Mouse (Mus musculus) midbrain, embryonic 14.5 days (tissue): ENCODE data around the gene Kif19a. TPM values are rescaled to one million over a fixed set of nuclear protein-coding genes. Genes with fewer than 3 reads are reported as not detected.
A peak's percentile ranks its signal among the peaks of the same experiment; 100 is the strongest.

ENCODE experiments used
- ATAC-seq: fragments of 200-750 bp; cut with Nextera tagmentation; 2 replicates; pipeline ENCODE4 v1.8.0; 2017; ENCODE audit warnings: moderate number of reproducible peaks, moderate library complexity; ENCODE audit not compliant: low FRiP score, low TSS enrichment
- DNase-seq: peaks from one replicate; pipeline ENCODE4 v3.0.0-alpha.2; 2015
- H3K27ac ChIP-seq: fragments of 300-500 bp; sonication (generic); replicated peaks from 2 replicates; pipeline ENCODE4 v1.5.1; 2014; ENCODE audit warnings: mild to moderate bottlenecking, low read depth, low read length, moderate library complexity
- H3K27me3 ChIP-seq: fragments of 300-500 bp; sonication (generic); 2 replicates; pipeline ENCODE4 v1.6.1; 2014; ENCODE audit warnings: low read length, control low read depth, mixed read lengths; ENCODE audit not compliant: control insufficient read depth, insufficient read depth
- H3K36me3 ChIP-seq: fragments of 300-500 bp; sonication (generic); 2 replicates; pipeline ENCODE4 v1.6.1; 2014; ENCODE audit warnings: low read length, control low read depth; ENCODE audit not compliant: control insufficient read depth, insufficient read depth
- H3K4me1 ChIP-seq: fragments of 300-500 bp; sonication (generic); 2 replicates; pipeline ENCODE4 v1.6.1; 2014; ENCODE audit warnings: mild to moderate bottlenecking, antibody characterized with exemption, low read length, control low read depth; ENCODE audit not compliant: control insufficient read depth, insufficient read depth
- H3K4me2 ChIP-seq: fragments of 300-500 bp; sonication (generic); 2 replicates; pipeline ENCODE4 v1.6.1; 2014; ENCODE audit warnings: mild to moderate bottlenecking, low read length, moderate library complexity
- H3K4me3 ChIP-seq: fragments of 300-500 bp; sonication (generic); replicated peaks from 2 replicates; pipeline ENCODE4 v1.5.1; 2014; ENCODE audit warnings: low read depth, low read length
- H3K9ac ChIP-seq: fragments of 300-500 bp; sonication (generic); replicated peaks from 2 replicates; pipeline ENCODE4 v1.6.1; 2014; ENCODE audit warnings: mild to moderate bottlenecking, low read length, moderate library complexity
- H3K9me3 ChIP-seq: fragments of 300-500 bp; sonication (generic); 2 replicates; pipeline ENCODE4 v1.6.1; 2016; ENCODE audit warnings: low read length, control low read depth, mixed read lengths; ENCODE audit not compliant: control insufficient read depth
- WGBS: fragments of 180-500 bp; shearing (Covaris S2); extraction: QIAGEN DNeasy Blood & Tissue Kit; methylation state at CpG from one replicate; pipeline ENCODE4 v1.1.7; 2014; 5-methylcytosine and 5-hydroxymethylcytosine counted together
- polyA plus RNA-seq: library from polyadenylated mRNA; unstranded; fragments of >200 nt; fragmentation: Nextera tagmentation; extraction: Ambion mirVana; gene quantifications from 2 replicates; pipeline ENCODE4 v1.2.1, GENCODE M21; 2014

The Kif19a gene
- 0.88 and 0.96 TPM in 2 replicates for polyA plus RNA-seq

DNA sequence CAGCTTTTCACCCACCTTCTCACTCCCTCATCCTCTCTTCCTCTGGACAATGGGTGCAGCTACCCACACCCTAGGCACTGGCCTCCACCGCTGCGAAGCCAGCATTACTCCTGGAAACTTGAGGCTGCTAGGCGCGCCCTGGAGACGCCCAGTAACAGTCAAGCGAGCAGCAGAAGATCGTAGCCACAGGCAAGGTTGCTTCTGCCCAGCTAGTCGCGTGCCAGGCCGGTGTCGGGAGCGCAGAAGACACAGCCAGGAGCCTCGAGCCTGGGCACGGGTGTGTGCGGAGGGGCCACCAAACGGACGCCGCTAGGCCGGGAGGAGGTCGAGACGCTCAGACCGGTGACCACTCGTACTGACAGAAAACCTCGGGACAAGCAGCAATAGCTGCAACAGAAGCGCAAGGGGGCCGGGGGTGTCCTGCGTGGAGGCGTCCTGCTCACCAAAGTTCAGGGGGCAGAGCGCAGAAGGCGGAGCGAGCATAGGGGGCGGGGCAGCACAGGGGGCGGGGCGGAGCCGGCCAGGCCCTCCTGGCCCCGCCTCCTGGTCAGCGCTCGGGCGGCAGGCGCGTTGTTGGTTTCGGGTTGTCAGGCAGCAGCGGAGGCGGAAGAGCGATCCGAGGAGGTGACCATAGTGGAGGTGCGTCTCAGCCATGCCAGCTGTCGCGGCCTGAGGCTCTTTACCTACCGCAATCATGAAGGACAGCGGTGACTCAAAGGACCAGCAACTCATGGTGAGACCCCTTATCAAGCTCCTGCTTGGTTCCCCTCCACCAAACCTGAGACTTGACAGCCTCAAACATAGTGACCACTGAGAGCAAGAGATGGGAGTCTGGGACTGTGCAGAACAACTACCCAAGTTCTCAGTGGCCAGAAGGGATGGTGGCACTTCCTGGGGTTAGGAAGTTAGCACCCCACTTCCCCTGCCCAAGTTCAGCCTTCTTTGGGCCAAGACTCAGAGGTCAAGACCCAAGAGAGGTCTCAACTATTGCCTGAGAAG is at the start of gene Kif19a:
Kif19a (plus strand) TSS at position 569 of the 999 bp plus-strand sequence.
- Histone ChIP-seq H3K27me3 (peaks cover 7% of the 10 kb centered on the region; the same call in 1 of the 2 replicates), H3K4me1 (0 out of 2 replicates have a peak, but pooled peaks cover 3% of the 10 kb centered on the region), H3K4me2 (peak within 1 kb of the TSS; percentile 82), H3K4me3 (peak within 1 kb of the TSS; percentile 43), H3K9me3 (no peaks in the 10 kb centered on the region), H3K27ac (no peak within 1 kb of the TSS), H3K9ac (peak within 1 kb of the TSS; percentile 34; the same call in 1 of the 2 replicates), H3K36me3 (no peaks in the 10 kb centered on the region)
- peak; percentile 46; the same call in 1 of the 2 replicates for ATAC-seq
- WGBS, result 2% methylated on average over 50 of the region's 51 CpGs
- peak; percentile 73 for DNase-seq

DNA sequence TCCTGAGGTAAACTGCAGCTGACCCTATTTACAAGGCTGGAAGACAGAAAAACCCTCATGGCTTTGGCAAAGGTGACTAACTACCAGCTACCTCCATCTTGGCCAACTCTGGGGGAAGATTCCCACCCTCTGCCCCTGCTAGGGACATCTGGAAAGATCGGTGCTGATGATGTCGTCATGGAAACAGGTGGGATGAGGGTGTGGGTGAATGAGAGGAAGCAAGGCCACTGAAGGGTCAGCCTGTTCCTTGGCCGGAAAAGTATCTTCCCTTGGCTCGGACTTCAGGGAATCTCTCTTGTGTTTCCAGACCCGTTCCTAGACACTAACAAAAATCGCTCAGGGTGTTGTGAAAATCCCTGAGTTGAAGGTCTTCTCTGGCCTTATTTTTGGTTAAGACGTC is 49.7 kb upstream of the Kif19a start:
- Histone ChIP-seq H3K4me3 (no peak overlapping the region), H3K4me1 (no peaks in the 10 kb centered on the region), H3K9me3 (no peaks in the 10 kb centered on the region), H3K4me2 (no peak overlapping the region), H3K9ac (no peak overlapping the region), H3K27me3 (no peaks in the 10 kb centered on the region), H3K27ac (no peak overlapping the region), H3K36me3 (no peaks in the 10 kb centered on the region)
- DNase-seq, result no peak
- 79% methylated on average over 7 of the region's 7 CpGs for WGBS
- no peak for ATAC-seq

DNA sequence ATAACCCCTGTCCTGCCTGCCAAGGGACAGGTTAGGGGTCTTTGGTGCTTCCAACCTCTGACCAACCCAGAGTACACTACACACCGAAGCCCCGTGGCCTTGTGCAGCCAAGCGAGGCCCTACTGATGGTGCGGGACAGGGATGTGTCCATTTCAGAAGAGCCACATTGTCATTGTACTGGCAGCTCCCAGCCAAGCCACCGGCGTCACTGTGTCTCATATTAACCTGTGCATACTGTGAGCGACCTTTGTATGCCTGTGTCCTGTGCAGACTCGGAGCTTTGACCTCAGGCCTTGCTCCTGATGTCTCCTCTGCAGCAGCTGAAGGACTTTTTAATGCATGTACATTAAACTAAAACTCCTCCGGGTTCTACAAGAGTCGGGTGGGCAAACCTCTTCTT is 44.7 kb upstream of the Kif19a start:
- Histone ChIP-seq H3K4me3 (no peak overlapping the region), H3K4me2 (no peak overlapping the region), H3K9ac (no peak overlapping the region), H3K27me3 (no peaks in the 10 kb centered on the region), H3K4me1 (no peaks in the 10 kb centered on the region), H3K9me3 (no peaks in the 10 kb centered on the region), H3K36me3 (no peaks in the 10 kb centered on the region), H3K27ac (no peak overlapping the region)
- no peak for DNase-seq
- ATAC-seq, result no peak
- 87% methylated on average over 10 of the region's 10 CpGs for WGBS

DNA sequence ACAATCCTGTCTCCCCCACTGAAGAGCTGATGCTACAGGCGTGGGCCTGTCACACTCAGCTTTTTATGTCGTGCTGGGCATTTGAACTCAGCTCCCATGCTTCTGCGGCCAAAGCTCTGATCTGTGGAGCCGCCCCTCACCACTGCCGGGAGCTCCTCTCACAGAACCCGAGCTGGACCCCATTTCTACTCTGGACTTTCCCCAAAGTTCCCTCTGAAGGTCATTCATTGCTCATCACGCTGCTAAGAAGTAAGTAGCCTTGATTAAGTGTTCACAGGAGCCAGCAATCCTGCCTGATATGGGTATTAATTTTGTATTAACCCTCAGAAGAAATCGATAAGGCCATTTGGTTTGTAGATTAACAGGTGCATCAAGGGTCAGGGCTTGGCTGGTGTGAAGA is 42.8 kb upstream of the Kif19a start:
- Histone ChIP-seq H3K27ac (no peak overlapping the region), H3K9me3 (no peaks in the 10 kb centered on the region), H3K36me3 (no peaks in the 10 kb centered on the region), H3K27me3 (no peaks in the 10 kb centered on the region), H3K4me3 (no peak overlapping the region), H3K9ac (no peak overlapping the region), H3K4me1 (peaks cover 2% of the 10 kb centered on the region), H3K4me2 (no peak overlapping the region)
- 85% methylated on average over 8 of the region's 8 CpGs for WGBS
- no peak for DNase-seq
- ATAC-seq, result no peak

DNA sequence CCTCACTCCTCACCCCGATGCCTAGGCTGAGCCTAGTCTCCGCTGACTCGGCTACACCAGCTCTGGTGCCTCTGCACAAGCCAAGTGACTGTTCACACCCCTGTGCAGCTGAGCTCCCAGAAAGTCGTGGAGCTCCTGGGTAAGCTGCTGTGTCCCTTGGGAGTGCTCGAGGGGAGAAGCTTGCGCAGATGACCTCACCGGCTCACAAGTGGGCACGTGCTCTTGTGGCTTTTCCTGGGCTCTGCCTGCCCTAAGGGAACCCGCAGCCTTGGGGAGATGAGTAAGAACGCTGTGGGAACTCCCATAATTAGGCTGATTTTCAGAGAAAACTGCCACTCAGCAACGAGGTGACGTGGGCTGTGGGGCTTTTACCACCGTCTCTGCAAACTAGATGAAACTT is 42.2 kb upstream of the Kif19a start:
- Histone ChIP-seq H3K27ac (no peak overlapping the region), H3K9ac (no peak overlapping the region), H3K4me2 (no peak overlapping the region), H3K4me3 (no peak overlapping the region), H3K9me3 (no peaks in the 10 kb centered on the region), H3K27me3 (no peaks in the 10 kb centered on the region), H3K4me1 (peaks cover 6% of the 10 kb centered on the region), H3K36me3 (no peaks in the 10 kb centered on the region)
- ATAC-seq, result no peak
- no peak for DNase-seq
- 73% methylated on average over 13 of the region's 13 CpGs for WGBS

DNA sequence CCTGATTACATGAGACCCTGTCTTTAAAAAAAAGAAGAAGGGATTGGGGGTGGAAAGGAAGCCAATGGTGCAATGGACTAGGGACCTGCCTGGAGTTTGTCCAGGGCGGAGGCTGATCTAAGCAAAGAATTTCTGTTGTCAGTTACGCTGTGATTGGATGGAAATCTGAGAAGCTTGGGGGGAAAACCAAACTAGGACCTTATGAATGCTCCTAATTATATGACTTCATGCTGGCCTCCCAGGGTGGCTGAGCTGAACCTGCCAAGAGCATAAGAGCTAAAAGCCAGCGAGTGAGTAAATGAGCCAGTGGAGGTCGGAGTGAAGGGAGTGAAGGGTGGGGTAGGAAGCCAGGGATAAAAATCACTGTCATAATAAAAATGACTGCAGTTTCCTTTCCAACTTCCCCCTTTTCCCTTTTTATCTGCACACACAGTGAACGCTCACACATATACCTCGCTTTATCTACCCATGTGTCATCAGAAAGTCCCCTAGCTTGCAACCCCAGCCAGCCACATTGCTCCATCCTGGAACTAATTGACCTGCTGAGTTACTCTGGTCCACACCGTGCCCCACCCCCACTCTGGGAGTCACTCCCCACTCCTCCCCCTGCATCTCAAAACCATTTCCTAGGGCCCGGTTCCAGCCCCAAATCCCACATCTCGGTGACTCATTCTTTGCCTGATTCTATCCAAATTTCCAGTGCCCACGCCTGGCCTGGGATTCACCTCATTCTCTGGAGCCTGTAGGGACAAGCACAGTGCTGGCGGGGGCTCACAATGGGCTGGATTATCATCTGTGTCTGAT is 40.2 kb upstream of the Kif19a start:
- H3K9ac ChIP-seq, result no peak overlapping the region
- H3K4me1 ChIP-seq, result peaks cover 6% of the 10 kb centered on the region
- H3K9me3 ChIP-seq, result no peaks in the 10 kb centered on the region
- DNase-seq (no peak), ATAC-seq (no peak)
- no peaks in the 10 kb centered on the region for H3K27me3 ChIP-seq
- no peaks in the 10 kb centered on the region for H3K36me3 ChIP-seq
- no peak overlapping the region for H3K4me2 ChIP-seq
- 80% methylated on average over 11 of the region's 11 CpGs for WGBS
- H3K4me3 ChIP-seq, result no peak overlapping the region
- no peak overlapping the region for H3K27ac ChIP-seq

DNA sequence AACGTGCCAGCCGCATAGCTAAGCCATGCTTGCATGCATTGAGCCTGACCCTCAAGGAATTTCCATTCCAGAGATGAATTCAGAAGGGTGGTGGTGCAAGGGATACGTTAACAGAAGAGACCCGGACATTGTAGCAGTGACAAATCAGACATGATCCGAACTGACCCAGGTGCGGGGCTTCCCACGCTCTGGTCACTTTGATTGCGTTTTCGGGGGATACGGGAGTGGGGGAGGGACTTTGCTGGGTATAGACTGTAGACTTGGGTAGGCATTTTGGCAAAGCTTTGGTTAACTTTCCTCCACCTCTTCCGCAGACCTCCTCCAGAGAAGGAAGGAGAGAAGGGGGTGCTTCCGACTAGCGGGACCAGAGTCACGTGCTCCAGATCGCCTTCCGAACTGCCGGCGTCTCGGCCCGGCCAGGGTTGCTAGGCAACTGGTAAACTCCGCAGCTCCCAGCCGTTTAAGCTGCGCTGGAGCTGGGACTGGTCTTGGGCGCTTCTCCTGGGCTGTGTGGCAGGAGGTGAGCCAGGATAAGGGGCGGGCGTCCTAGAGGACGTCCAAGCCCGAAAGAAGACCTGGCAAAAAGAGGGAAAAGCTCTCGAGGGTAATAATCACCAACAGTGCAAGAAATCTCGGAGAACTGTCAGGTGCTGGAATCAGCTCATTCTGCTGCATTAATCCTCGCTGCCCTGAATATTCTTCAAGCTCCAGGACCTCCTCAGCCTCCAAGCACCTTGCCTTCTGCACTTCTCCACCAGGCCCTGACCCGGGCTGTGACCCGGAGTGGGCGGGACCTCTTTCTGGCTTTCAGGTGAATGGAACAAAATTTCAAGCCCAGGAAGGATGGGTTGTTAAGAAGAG is 38.0 kb upstream of the Kif19a start, which contains the start of gene Dnaic2:
Dnaic2 (plus strand) TSS at position 444 of the 861 bp plus-strand sequence.
- Histone ChIP-seq H3K9ac (peak within 1 kb of the TSS; percentile 39; the same call in 1 of the 2 replicates), H3K4me2 (peak within 1 kb of the TSS; percentile 66), H3K4me1 (peaks cover 6% of the 10 kb centered on the region), H3K4me3 (peak within 1 kb of the TSS; percentile 29), H3K9me3 (no peaks in the 10 kb centered on the region), H3K36me3 (no peaks in the 10 kb centered on the region), H3K27ac (no peak within 1 kb of the TSS), H3K27me3 (no peaks in the 10 kb centered on the region)
- ATAC-seq (peak; percentile 77), DNase-seq (peak; percentile 89)
- 9% methylated on average over 34 of the region's 34 CpGs for WGBS

DNA sequence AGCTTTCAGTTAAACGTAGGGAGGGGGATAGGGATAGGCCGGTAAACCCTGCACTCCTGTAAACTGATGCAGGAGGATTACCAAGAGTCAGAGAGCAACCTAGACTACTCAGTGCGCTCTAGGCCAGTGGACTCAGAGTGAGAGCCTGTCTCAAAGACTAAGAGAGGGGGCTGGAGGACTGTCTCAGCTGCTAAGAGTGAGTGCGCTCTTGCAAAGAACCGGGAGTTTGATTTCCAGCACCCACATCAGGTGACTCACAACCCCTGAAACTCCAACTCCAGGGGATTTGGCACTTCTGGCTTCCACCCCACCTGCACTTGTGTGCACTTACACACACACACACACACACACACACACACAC is 37.4 kb upstream of the Kif19a start:
- no peaks in the 10 kb centered on the region for H3K27me3 ChIP-seq
- 28% methylated on average over 5 of the region's 5 CpGs for WGBS
- ATAC-seq (no peak), DNase-seq (no peak)
- H3K4me1 ChIP-seq, result peaks cover 6% of the 10 kb centered on the region
- no peaks in the 10 kb centered on the region for H3K36me3 ChIP-seq
- H3K27ac ChIP-seq, result no peak overlapping the region
- H3K4me2 ChIP-seq, result peak overlapping the region; percentile 66
- peak overlapping the region; percentile 39; the same call in 1 of the 2 replicates for H3K9ac ChIP-seq
- H3K9me3 ChIP-seq, result no peaks in the 10 kb centered on the region
- peak overlapping the region; percentile 29 for H3K4me3 ChIP-seq
